Mouse (Mus musculus) CD4-positive, CD25-positive, alpha-beta regulatory T cell, adult 4 months (primary cell): ENCODE data around the gene Usb1. TPM values are rescaled to one million over a fixed set of nuclear protein-coding genes. Genes with fewer than 3 reads are reported as not detected.

Experiments
- ATAC-seq: one replicate; pipeline ENCODE4 v1.8.0; 2017
- polyA plus RNA-seq, 2 experiments: library from polyadenylated mRNA; unstranded; fragments of 100-300 nt; shearing (Covaris generic); gene quantifications; one replicate each; pipeline ENCODE4 v1.2.1; 2017

Gene Usb1
- 10 to 100 TPM; 57.2 to 69.8 TPM for polyA plus RNA-seq

GRCm38 (mm10) chr8:95331720-95332436 lies at the start of gene Usb1, which contains the start of gene Zfp319:
Usb1 (plus strand) TSS chr8:95332284.
Zfp319 (minus strand) TSS chr8:95331950.
- peak; percentile 89 for ATAC-seq

- ATAC-seq = no peak
These were observed 42.9 kb upstream of the Usb1 start for GRCm38 (mm10) chr8:95289066-95289650.

DNA sequence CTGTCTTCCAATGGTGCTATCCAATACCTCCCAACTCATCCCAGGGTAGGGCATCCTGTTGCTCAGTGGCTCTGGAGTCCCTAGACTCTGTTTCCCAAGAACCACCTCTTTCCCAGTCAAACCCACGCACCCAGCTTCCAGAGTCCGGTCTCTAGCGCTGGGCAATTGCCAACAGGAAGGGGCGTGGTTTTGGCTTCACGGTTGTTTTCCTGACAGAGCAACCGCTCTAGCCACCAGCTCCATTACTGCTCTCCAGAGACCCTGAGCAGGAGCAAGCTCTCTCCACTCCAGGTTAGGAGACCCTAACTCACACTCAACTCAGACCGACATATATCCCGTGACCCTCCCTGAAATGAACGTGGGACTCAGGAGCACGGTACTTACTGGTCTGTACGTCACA lies 38.9 kb upstream of the Usb1 start:
- ATAC-seq = no peak

- ATAC-seq = no peak
These were observed 38.2 kb upstream of the Usb1 start for GRCm38 (mm10) chr8:95293891-95294290.

DNA sequence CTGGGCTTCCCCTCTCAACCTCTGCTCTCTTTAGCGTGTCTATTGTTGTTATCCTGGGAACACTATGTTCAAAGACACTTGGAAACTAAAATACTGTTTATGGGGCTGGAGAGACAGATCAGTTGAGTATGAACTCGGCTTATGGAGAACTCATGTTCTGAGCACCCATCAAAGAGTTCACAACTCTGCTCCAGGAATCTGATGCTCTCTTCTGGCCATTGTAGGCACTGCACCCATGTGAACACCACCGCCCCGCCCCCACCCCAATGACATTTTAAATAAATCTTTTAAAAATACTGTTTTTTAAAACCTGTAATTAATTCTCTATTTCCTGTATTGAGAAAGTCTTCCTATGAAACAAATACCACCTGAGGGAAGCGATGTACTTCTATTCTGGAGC lies 29.7 kb upstream of the Usb1 start:
- peak; percentile 93 for ATAC-seq

DNA sequence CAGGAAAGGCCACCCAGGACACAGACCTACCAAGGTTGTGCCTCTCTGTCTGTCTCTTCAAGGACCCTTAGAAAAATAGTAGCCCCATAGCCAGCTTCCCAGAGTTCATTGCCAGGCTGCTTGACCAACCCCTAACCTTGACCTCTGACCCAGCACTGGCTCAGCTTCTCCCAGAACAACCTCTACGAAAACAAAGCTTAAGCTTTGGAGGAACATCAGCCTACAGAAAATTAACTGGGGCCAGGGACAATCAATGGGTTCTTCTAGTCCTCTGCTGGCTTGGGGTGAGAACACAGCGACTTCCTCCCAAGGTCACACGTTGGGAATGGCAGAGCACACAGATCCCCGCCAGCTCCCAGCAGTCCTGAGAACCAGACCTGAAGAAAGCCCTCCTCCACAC lies 26.6 kb upstream of the Usb1 start:
- no peak for ATAC-seq

DNA sequence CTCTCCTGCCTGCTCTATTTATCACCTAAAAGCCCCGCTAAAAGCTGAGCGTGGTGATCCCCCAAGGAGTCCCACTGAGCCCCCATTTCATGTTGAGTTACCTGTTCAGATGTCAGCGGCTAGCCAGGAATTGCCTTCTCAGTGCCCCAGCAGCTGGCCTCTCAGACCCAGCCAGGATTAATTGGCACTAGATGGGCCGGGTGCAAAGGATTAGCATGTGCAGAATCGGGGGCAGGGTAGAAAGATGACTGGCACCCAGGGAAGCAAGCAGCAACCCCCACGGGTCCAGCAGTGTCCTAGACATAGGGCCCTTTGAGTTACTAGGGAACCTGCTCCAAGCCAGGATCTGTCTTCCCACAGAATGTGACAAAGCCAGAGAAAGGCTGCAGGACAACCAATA lies 25.7 kb upstream of the Usb1 start, which contains the start of gene Cngb1:
Cngb1 (minus strand) TSS at position 155 of the 400 bp plus-strand sequence.
- ATAC-seq = no peak

- ATAC-seq = no peak
These were observed 21.6 kb upstream of the Usb1 start, which contains the start of gene Tepp for GRCm38 (mm10) chr8:95310342-95310970. Tepp (plus strand) TSS chr8:95310566.

DNA sequence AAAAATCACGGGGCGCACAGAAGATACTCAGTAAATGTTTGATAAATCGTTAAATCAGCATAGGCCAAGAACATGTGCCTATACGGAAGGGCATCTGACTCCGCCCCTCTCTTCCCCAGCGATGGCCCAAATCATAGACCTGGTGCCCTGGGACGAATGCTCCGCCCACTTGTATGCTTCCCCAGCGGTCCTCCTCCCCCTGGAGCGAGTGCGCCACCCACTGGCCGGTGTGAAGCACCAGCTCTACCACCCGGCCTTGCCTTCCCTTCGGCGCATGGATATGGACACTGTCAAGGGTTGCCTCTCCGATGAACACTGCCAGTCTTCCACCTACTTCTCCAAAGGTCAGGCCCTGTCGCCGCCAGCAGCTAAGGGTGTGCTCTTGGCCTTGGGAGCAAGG lies 19.2 kb upstream of the Usb1 start:
- no peak for ATAC-seq

GRCm38 (mm10) chr8:95313857-95314256 lies 18.2 kb upstream of the Usb1 start:
- ATAC-seq = no peak

GRCm38 (mm10) chr8:95314707-95315106 lies 17.4 kb upstream of the Usb1 start:
- ATAC-seq = no peak

DNA sequence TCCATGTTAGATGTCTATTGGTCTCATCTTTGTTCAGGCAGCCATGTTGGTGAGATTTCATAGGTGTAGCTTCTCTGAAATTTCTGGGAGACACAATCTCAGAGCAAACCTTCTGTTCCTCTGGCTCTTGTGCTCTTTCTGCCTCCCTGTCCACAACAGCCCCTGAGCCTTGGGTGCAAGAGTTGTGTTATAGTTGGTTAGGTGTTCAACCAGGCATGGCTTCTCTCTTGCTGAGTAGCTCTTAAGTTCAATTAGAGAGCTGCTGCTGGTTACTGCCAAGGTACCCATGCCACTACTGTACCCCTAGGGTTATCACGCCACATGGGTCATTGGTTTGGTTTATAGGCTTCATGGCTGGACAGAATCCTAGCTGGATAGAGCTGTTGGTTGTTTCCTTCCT lies 16.7 kb upstream of the Usb1 start:
- ATAC-seq = no peak

GRCm38 (mm10) chr8:95320224-95321139 lies 11.6 kb upstream of the Usb1 start:
- peak; percentile 96 for ATAC-seq

DNA sequence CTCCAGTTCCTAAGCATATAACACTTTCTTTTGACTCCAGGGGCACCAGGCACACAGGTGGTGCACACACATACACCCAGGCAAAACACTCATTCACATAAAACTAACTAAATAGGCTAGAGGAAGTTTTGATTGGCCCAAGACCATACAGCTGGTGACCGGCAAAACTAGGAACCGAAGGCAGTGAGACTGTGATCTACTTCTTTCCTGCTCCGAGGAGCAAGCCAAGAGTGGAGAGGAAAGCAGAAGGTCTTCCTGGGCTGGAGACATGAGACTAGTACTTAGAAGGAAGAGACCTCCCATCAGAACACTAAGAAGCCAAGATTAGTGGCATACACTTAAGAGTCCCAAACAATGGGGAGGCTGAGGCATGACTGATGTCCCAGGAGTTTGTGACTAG lies 8.9 kb upstream of the Usb1 start:
- no peak for ATAC-seq

- ATAC-seq = no peak
These were observed 7.4 kb upstream of the Usb1 start for GRCm38 (mm10) chr8:95324646-95325045.

DNA sequence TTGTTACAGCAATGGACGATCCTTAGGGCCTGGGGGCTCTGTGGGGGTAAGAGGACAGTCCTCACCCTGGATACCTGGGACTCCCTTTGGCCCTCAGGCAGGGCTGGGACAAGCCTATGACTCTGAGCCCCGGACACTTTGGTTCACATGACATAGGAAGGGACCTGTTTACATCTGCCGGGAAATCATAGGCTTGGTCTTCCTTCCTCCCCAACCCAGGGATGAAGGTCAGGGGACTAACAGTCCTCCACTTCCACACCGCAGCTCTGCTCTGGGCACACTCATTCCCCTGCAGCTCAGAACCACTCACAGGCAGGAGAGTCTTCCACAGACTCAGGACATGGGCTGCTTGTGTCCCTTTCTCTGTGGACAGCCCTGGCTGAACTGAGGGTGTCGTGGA lies 5.3 kb upstream of the Usb1 start:
- ATAC-seq = no peak

GRCm38 (mm10) chr8:95327866-95328465 lies 4.1 kb upstream of the Usb1 start:
- no peak for ATAC-seq

- ATAC-seq = no peak
These were observed 1.7 kb upstream of the Usb1 start for GRCm38 (mm10) chr8:95330367-95330766.

DNA sequence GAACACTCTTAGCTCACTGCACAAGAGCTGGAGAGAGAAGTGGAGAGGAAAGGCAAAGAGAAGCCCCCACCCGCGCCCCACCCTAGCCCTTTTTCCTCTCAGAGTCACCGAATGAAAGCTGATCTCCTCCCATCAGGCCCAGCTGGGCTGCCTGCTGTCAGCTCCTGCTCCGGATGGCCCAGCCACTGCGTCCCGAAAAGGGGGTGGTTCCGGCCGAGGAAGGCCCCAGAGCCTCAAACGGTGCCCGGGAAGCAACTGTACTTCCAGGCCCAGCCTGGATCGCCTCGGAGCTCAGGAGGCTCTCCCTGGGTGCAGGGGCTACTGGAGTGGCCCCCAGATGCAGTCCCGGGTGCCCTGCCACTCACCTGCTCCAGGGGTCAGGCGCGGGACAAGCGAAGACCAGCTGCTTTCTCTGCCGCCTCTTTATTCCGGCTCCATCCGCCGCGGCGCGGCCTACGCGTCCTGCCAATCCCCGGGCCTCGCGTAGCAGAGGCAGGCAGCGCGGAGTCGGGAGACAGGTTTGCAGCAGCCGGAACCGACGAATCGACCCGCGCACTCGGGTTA lies 846 bp upstream of the Usb1 start:
- peak; percentile 53 for ATAC-seq

DNA sequence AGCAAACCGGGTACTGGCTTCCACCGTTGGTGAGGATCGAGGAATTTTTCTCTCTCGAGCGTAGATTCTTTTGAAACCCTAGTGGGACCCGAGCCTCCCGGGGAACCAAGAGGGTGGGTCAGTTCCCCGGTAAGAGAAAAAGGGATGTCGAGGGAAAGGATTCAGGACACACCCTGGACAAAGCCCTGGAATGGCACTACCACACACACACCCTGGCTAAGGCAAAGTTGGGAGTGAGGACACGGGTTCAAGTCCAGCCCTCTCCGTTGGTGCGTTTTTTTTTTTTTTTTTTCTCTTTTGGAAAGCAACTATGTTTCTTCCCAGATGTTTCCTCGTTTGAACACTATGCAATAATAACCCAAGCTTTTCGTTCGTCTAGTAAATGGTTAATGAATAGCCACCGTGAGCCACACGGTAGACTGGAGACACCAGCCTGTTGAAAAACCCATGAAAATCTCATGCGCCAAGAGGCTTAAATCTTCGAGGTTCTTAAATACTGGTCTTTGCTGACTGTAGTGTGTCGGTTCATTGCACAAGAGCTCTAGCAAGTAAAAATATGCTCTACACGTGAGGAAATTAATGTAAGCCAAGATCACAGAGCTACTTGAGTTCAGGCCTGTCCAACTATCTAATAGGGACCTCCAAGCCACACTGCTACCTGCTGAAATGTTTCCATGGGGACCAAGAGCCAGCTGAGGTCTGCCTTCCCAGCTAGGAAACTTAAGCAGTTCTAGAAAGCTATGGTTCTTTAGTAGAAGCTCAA lies 534 bp downstream of the Usb1 start:
- ATAC-seq = no peak

DNA sequence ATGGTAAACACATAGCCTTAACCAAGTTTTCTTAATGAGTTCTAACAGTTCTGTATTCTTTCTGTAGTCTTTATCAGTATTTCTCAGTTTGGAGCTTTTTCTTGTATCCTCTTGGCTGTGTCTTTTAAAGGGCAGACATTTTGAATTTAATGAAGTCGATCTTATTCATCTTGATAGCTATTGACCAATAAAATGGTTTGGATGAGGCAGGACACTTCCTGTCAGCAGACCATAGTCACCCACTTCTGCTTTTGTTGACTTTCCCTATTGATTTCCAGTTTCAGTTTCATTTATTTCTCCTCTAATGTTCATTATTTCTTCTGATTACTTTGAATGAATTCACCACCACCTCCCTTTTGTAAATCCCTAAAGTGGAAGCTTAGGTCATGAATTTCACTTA lies 3.6 kb downstream of the Usb1 start:
- no peak for ATAC-seq
